Mouse (Mus musculus) layer of hippocampus, adult 18-20 months (tissue): ENCODE data around the gene Zdhhc14. TPM values are rescaled to one million over a fixed set of nuclear protein-coding genes. Genes with fewer than 3 reads are reported as not detected.

Source experiments
- DNase-seq, 2 experiments: peaks; one replicate each; pipeline ENCODE4 v3.0.0; 2022; ENCODE audit warnings: low spot score in 2 of 2
- long read RNA-seq: library from polyadenylated mRNA; stranded (forward); transcript quantifications from one replicate; pipeline ENCODE4 v2.0.0, GENCODE M21; 2021
- total RNA-seq, 2 experiments: library from RNA; stranded (reverse); gene quantifications; 2 replicates each; pipeline ENCODE4 v1.2.3; 2021

Gene Zdhhc14
- 10 to 100 TPM; 44.7 to 49.7 TPM for total RNA-seq
- long read RNA-seq, transcript Zdhhc14-201 (9 exons, 3,078 nt), result major isoform, 87 of 107 reads
- long read RNA-seq, partial matches to known transcripts, result 2 of 107 reads
- long read RNA-seq, other reads (novel, unspliced or antisense), result 18 of 107 reads

DNA sequence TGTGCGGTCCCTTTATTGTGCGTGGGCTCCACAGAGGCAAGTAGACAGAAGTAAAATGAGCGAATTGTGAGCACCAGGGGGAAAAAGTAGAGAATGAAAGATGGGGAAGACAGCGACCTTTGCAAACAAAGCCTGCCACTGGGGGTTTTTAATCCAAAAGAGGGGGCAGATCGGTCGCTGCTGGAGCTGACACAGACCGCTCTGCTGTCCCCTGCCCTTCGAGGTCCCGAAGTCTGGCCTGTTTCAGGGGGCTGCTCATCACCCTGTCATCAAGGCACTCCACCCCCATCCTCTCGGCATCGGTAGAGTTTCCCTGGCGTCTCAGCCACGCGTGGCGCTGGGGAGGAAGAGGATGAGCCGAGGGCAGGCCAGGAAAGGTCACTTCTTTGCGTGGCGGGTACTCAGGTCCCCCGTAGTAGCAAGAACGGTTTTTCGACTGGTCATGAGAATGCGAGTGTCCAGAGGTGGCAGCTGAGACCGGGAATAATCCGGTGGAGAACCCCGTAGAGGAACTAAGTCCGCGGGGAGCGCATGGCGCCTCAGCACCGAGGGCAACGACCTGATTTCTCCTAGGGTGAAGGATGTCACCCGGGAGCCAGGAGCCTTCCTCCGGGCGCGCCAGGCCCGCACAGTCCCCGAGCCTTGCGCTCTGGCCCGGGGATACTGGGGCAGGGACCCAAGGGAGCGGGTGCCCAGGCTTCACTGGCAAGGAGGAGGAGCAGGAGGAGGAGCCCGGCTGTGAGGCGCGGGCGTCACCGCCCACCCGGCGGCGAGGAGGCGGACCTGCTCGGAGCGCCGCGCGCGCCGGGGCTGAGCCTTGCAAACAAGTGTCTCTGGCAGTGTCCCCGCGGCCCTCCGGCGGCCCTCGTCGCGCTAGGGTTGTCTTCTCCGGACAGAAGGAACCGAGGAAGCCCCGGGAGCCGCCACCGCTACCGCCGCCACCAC, at the start of gene Zdhhc14:
TSS of gene Zdhhc14 (plus strand) at position 757 of the 945 bp plus-strand sequence.
- DNase-seq, result peak; percentile 94 to 96

DNA sequence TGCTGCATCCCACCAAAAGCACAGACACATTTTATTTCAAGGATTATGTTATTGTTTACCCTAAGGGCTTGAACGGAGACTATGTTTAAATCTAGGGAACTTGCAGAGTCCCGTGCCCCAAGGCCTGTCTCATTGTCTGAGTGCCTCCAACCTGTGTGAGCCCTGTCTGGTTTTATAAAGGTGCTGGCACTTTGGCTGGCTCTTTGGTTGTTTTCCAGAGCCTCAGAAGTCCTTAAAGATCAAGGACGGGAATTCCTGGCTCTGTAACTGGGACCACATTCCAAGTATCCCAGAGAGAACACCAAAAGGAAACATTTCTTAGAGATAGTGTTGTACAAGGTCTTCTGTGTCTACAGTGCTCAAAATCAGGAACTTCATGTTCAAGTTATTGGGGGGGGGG, 49.1 kb upstream of the Zdhhc14 start:
- no peak for DNase-seq

DNA sequence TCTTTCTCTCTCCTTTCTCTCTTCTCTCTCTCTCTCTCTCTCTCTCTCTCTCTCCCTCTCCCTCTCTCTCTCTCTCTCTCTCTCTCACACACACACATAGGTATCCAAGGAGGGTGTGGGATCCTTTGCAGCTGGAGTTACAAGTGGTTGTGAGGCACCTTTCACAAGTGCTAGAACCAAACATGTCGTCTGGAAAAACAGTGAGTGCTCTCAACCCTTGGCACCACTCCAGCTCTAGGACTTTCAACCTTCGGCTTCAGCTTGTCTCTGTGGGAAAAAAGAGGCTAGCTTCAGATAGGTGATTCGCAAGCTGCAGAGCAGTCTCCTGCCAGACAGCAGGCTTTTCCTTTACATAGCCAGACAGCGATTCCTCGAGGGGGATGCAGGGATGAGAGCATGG, 48.6 kb upstream of the Zdhhc14 start:
- no peak for DNase-seq

DNA sequence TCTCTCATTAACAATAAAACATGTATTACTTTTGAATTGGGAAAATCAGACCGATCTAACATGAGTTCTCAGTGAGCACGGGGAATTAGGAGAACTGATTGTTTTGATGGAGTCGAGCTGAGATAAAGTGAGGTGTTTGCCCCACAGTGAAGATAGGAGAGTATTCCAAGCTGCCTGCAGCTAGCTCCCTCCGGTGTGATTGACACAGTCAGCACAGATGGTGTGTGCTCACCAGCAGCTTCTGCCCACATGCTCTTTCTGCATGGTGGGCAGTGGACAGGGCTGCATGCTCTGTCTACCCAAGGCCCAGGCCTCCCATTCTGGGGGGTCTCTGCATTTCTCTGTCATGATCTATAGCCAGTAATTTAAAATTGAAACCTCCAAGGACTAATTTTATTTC, 38.7 kb upstream of the Zdhhc14 start:
- no peak for DNase-seq

DNA sequence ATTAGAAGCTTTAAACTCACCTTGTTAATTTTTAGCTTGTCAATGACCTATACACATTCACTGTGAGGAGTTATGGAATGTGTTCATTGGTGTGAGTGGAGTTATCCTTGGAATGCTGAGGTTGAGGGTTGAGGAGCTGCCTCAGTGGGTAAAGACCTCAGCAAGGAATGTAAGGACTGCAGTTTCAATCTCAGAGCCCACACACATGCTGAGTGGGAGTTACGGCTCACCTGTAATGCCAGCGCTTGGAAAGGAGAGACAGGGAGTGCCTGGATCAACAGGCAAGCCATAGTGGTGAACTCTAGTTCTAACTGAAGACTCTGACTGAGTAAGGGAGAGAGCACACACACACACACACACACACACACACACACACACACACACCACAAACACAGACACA, 28.4 kb upstream of the Zdhhc14 start:
- no peak for DNase-seq

DNA sequence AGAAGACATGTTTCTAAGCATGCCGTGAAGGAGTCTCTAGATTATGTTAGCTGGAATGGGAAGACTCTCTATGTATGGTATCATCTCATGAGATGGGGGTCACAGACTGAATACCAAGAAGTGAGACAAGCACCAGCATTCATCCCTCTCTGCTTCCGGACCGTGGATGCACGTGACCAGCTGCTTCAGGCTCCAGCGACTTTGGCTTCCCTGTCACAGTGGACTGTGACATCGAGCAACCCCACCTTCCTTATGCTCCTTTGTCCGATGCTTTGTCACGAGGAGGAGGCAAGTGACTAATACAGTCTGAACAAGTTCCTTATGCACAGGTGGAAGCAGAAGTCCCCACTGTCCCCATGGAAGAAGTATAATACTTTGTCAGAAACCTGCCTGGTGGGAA, 25.6 kb upstream of the Zdhhc14 start:
- no peak for DNase-seq

DNA sequence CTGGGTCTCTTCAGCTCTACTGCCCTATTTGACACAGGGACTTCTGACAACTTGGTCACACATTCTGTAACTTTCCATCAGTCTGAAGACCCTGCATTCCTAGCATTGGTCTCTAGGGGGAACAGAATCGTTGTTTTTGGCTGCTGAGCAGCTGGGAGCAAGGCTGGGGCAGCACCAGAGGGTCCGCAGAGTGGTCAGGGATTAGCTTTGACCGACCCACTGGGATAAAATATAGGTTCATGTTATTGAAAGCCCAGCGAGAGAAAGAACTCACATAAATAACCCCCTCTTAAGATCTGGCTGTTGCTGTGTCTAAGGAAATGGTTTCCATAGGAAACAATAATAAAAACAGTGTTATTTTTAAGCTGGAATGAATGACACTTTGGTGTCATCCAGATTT, 25.2 kb upstream of the Zdhhc14 start:
- no peak for DNase-seq

DNA sequence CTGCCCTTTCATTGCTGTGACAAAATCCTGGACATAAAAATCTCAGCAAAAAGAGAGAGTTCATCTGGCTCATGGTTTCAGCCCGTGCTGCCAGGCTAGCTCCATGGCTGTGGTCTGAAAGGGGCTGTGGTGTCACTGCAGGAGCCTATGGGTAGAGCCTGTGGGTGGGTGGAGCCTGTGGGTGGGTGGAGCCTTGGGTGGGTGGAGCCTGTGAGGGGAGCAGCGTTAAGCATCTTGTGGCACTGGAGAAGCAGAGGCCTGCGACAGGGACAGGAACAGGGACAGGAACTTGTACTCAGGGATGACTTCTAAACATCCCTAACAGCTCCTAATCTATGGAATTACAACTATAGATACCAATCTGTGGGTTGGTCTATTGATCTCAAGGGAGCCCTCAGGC, 20.1 kb upstream of the Zdhhc14 start:
- no peak for DNase-seq

DNA sequence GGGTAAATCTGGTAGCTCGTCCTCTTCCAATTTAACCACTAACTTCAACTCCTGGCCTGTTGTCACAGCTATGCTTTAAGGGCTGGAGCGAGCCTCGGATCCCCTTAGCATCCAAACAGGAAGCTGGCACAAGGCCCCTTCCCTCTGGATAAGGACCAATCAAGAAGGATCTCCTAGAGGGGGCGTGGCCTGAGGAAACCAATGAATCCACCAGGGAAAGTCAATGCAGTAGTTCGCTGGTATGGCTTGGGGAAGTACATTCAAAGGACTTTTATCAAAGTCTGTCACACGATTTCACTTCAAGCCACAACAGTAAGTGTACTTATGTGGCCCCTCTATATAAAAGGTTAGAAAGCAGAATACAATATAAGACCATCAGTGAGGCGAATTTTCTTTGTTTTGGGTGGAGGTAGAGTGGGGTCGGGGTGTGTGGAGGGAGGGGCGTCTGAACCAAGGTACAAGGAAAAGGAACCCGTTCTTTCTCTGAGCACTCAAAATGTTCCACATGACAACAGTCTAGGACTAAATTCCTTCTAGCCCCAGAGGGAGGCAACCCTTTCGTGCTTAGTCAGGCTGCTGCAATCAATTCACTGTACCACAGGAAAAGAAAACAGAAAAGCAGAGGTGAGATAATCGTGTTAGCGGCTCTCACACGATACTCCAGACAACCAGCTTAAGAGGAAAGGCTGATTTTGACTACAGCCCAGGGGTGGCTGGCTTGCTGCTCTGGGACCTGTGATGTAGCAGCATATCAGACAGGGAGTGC, 16.2 kb upstream of the Zdhhc14 start:
- no peak for DNase-seq

DNA sequence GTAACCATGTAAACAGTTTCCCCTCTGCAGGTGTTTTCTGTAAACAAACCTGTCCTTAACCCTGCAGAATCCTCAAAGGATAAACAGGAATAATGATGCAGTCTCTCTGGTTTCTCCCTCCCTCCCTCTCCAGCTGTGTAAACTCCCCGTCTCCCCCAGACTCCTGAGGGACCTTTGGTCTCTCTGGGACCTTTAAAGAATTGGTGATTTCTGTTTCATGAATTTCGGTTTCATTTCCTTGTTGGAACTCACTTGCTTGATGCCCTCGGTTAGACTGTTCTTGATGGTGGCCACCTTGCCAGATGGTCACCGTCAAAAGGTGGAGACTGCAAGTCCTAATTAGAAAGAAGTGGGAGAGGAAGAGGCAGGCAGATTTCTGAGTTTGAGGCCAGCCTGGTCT, 8.9 kb upstream of the Zdhhc14 start:
- no peak for DNase-seq

DNA sequence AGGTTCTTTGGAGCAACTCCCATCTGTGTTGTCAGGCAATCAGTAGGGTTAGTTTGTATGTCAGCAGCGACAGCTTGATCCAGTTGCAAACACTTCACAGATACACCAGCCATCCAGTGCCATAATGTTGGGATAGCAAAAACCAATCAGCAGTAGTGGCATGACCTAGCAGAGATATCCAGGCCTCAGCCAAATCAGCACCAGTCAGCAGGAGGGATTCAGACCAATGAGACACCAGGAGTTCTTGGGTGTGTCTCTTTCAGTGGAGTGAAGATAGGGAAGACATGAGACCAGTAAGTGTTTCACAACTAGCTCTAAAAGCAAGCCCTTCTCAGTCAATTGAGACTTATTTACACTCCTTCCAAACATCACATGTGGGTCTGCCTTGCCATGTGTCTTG, 7.7 kb upstream of the Zdhhc14 start:
- no peak for DNase-seq

DNA sequence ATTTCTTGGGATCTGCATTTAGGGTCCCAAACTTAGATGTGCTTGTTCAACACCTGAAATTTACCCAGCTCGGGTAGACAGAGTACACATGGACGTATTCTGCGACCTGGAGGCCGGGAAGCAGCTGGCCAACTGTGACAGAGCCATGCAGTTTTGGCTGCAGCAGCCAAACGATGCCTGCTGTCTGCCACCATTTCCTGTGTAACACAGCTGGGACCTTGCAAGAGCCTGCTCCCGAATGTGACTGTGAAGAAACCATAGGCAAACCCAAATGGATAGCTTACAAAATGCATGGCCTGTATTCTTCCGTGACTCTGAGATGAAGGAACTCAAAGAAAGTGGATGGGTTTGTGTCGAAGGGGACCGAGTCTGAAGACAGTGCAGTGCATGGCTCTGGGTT, 4.2 kb upstream of the Zdhhc14 start:
- no peak for DNase-seq

DNA sequence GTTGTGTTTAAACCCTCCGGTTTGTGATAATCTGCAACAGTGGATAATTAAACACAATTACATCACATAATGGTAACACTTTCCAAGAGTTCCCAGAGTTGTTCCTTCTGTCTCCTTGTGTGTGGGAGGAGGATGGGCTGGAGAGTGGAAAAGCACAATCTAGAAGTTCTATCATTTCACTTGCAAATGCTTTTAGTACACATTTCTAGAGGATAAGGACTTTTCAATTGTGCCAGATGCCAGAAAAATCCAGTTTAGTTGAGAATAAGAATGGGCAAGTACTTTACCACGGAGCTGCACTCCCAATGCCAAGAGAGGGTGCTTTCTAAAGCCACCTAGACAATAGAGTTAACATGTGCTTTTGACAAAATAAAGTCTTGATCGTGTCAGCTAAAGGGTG, 2.0 kb upstream of the Zdhhc14 start:
- peak in 1 of 2 experiments; percentile 29 for DNase-seq

DNA sequence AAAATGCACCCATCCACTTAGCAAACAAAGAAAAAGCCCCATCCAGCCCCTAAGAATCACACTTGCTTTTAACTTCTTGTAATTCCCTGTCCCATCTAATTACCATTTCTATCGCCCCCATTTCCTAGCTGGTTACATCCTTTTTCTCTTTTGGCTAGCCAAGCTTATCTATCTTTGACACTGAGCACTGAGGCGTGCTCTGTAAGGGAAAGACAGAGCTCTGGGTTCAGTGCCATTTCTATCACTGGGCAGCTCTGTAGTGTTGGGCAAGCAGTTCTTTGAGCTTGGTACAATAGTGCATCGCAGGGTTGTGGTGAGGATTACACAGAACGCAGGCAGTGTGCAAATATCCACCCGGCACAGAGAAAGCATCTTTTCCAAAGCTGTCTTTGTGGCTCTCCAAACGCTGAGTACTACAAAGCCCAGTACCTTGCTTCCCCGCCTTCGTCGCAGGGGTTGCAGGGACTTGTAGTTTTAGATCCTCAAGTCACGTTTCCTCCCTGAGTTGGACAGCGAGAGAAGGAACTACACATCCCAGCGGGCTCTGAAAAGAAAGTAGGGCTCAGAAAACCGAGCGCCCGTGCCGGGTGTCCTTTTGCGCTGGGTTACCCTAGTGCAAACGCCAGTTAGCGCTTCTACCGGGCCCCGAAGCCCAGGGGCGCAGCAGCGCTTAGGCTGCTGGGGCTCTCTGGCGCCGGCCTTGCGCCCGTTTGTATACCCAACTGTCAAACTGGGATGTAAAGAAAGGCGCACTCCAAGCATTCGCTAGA, 1.1 kb upstream of the Zdhhc14 start:
- DNase-seq, result peak; percentile 93 to 96

DNA sequence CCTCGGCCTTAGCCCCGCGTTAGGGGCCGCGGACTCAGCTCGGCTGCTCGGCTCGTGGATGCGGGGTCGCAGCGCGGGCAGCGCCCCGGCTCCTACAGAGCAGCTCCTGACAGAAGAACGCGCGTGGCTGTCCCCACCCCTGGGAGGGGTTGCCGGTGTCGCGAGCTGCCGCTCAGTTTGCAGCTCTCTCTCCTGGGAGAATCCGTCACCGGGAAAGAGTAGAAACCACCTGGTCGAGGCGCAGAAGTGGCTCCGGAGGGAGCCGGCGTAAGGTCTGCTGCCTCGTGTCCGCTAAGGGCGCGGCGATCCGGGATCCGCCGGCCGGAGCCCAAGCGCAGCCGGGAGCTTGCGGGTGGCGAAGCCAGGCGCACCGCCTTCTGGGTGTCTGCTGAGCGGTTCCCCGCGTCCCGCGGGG, 396 bp downstream of the Zdhhc14 start:
- no peak for DNase-seq

DNA sequence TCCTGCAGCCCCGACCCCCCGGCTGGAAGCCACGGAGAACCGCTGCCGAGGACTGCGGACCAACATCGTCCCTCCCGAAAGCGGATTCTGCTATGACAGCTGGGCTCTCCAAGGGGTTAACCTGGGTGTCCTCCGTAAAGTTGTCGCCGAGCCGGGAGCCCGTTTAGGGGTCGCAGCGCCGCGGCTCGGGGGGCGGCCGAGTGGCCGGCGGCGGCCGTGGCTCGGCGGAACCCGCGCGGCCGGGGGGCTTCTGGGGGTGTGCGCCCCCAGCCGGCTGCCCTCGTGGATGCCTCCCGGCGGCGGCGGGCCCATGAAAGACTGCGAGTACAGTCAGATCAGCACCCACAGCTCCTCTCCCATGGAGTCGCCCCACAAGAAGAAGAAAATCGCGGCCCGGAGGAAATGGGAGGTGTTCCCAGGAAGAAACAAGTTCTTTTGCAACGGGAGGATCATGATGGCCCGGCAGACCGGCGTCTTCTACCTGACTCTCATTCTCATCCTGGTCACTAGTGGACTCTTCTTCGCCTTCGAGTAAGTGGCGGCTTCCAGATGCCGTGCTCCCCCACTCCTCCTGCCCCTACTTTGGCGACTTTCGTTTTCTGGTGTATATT, 909 bp downstream of the Zdhhc14 start:
- peak in 1 of 2 experiments; percentile 53 for DNase-seq

DNA sequence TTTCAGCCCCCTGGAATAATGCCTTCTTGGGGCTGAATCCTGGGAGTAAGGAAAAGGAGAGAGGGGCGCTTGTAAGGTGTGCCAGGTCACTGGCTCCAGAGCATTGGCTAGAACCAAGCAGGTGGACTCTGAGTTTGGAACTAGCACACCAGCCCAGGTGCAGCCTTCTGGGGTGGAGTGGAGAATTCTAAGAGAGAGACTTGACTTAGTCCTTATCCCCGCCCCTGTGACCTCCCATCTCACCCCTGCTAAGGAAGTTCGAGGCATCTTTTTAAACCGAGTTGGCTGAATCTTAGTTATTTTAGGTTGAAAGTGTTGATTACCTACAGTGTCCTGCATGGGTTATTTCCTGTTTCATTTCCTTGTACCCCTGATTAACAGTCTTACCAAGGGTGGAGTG, 1.5 kb downstream of the Zdhhc14 start:
- DNase-seq, result no peak

DNA sequence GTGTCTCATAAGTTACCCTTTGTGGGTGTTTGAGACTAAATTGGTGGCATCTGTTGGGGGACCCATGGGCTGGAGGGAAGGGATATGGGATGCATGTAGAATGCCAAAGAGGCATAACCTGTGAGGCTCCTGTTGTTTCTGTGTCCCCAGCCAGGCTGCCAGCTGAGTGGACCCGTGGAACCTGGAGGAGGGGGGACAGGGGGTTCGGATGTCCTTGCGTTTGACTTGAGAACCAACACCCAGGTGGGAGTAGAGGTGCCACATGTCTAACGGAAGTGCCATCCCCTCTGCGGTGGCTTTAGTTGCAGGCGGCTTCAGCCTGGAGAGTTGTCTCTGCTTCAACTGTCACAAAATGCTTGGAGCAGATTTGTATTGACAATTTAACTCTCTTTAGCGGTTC, 2.5 kb downstream of the Zdhhc14 start:
- no peak for DNase-seq

DNA sequence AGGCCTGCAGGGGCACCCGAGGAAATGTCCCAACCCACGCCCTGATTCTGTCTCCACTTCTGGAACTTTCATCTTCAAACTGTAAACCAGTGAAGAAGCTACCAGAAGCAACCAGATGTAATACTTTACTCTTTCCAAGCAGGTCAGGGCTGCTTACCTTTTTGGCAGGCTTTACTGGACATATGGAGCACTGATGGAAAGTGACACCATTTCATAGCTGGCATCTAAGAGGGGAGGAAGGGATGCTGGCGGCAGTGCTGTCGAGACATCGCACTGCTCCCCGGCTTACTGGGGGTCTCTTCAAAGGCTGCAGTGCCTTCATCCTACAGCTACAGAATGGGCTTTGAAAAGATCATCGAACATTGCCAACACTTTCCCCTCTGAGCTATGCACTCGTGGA, 5.3 kb downstream of the Zdhhc14 start:
- no peak for DNase-seq

DNA sequence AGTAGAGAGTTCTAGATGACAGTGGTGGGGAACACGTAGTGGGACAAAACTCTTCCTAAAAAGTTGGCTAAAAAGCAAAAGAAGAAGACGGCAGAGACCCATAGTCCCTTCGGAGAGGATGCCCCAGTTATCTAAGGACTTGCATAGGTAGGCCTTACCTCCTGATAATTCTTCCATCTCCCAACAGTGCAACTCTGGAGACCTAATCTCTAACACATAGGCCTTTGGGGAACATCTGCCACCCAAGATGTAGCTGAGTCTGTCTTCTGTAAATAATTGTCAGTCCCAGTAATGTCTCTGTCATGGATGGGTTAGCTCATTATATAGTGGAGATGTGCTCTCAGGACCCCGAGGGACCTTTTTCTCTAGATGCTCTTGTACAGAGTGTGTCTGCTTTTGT, 6.6 kb downstream of the Zdhhc14 start:
- DNase-seq, result no peak
